In genomic region chr10:84562567-84563554, GRCm38 (mm10) we compare ENCODE assay signal across 9 mouse cellular contexts. TPM values are rescaled to one million over a fixed set of nuclear protein-coding genes. Genes with fewer than 3 reads are reported as not detected.
A peak's percentile ranks its signal among the peaks of the same experiment; 100 is the strongest.
DNase-seq lines count a peak whose midpoint lies in the region; ATAC-seq lines count a peak whose summit lies in the region.
"Had no signal": no experiment of that assay in that cellular context is flagged by ENCODE, and none has a peak within 500 bp of the region (broad histone marks: within the 10 kb centered on the region; RNA-seq: fewer than 3 reads in every experiment).

No protein-coding gene starts in this region.

- H3K9ac ChIP-seq in forebrain, embryonic 15.5 days (replicated peaks), result no peak overlapping the region
- no peak overlapping the region for H3K9ac ChIP-seq in kidney, embryonic 14.5 days (ENCODE audit: low read depth, low read length)
- H3K9ac ChIP-seq: heart, embryonic 13.5 days had no signal

- H3K36me3 ChIP-seq in forebrain, embryonic 10.5 days (replicated peaks), result no peaks in the 10 kb centered on the region
- H3K36me3 ChIP-seq in forebrain, embryonic 15.5 days, result no peaks in the 10 kb centered on the region
- H3K36me3 ChIP-seq in kidney, embryonic 14.5 days (ENCODE audit: control insufficient read depth, insufficient read depth, low read length), result no peaks in the 10 kb centered on the region
- H3K36me3 ChIP-seq: heart, embryonic 13.5 days had no signal

- no peak for ATAC-seq in forebrain, embryonic 15.5 days (replicated peaks)
- ATAC-seq in kidney, embryonic 14.5 days (ENCODE audit: low FRiP score, low TSS enrichment), result peak; percentile 68; the same call in 1 of the 2 replicates

- H3K27ac ChIP-seq in forebrain, embryonic 10.5 days, result 0 out of 2 replicates have a peak overlapping the region, but pooled peaks have one; percentile 9
- no peak overlapping the region for H3K27ac ChIP-seq in forebrain, embryonic 15.5 days (replicated peaks)
- no peak overlapping the region for H3K27ac ChIP-seq in kidney, embryonic 14.5 days (ENCODE audit: low read depth, low read length)
- H3K27ac ChIP-seq: heart, embryonic 13.5 days had no signal

- H3K9me3 ChIP-seq in forebrain, embryonic 10.5 days, result peaks cover 11% of the 10 kb centered on the region; the same call in 1 of the 2 replicates
- peaks cover 4% of the 10 kb centered on the region; the same call in 1 of the 2 replicates for H3K9me3 ChIP-seq in forebrain, embryonic 15.5 days
- H3K9me3 ChIP-seq in kidney, embryonic 14.5 days (ENCODE audit: control insufficient read depth, low read length), result 0 out of 2 replicates have a peak, but pooled peaks cover 2% of the 10 kb centered on the region

- H3K27me3 ChIP-seq in forebrain, embryonic 10.5 days (ENCODE audit: poor library complexity, severe bottlenecking), result no peaks in the 10 kb centered on the region
- no peaks in the 10 kb centered on the region for H3K27me3 ChIP-seq in forebrain, embryonic 15.5 days
- H3K27me3 ChIP-seq in kidney, embryonic 14.5 days (ENCODE audit: control insufficient read depth, insufficient read depth, low read length), result no peaks in the 10 kb centered on the region
- H3K27me3 ChIP-seq: heart, embryonic 13.5 days had no signal

- no peak overlapping the region for H3K4me2 ChIP-seq in forebrain, embryonic 15.5 days (replicated peaks)
- H3K4me2 ChIP-seq in kidney, embryonic 14.5 days (replicated peaks; ENCODE audit: low read depth, low read length), result no peak overlapping the region
- H3K4me2 ChIP-seq: heart, embryonic 13.5 days had no signal

- no peak overlapping the region for H3K4me3 ChIP-seq in forebrain, embryonic 10.5 days
- H3K4me3 ChIP-seq in forebrain, embryonic 15.5 days, result no peak overlapping the region
- no peak overlapping the region for H3K4me3 ChIP-seq in kidney, embryonic 14.5 days (ENCODE audit: low read length)
- H3K4me3 ChIP-seq: heart, embryonic 13.5 days had no signal

- H3K4me1 ChIP-seq in forebrain, embryonic 10.5 days, result peaks cover 9% of the 10 kb centered on the region
- no peaks in the 10 kb centered on the region for H3K4me1 ChIP-seq in forebrain, embryonic 15.5 days
- no peaks in the 10 kb centered on the region for H3K4me1 ChIP-seq in kidney, embryonic 14.5 days (ENCODE audit: control insufficient read depth, insufficient read depth, low read length)

- 71% methylated on average over 13 of the region's 13 CpGs for WGBS in forebrain, embryonic 10.5 days
- 77% methylated on average over 13 of the region's 13 CpGs for WGBS in forebrain, embryonic 15.5 days
- WGBS in kidney, embryonic 14.5 days, result 61% methylated on average over 13 of the region's 13 CpGs

- no peak for DNase-seq in forebrain, embryonic 10.5 days (ENCODE audit: extremely low spot score, low spot score)
- DNase-seq in A20 (ENCODE audit: low read depth, low spot score), result peak; percentile 27
- DNase-seq in cerebellum, postnatal 36 days, result peak; percentile 85
- DNase-seq in lung, postnatal 36 days, result peak; percentile 58
- no peak for DNase-seq in layer of hippocampus, adult 9-11 months
- DNase-seq in adrenal gland, postnatal 4 days (ENCODE audit: low spot score in 2 of 2), result no peak

RNA-seq across cellular contexts. Expression of gene Tcp11l2, which starts 13.6 kb away (rescaled TPM):
- 2.0 and 2.6 TPM in 2 replicates for polyA plus RNA-seq in forebrain, embryonic 10.5 days (2016; fragmentation: Nextera tagmentation; extraction: Ambion mirVana)
- 30.8 and 34.8 TPM in 2 replicates for polyA plus RNA-seq in forebrain, embryonic 15.5 days (2015; fragmentation: Nextera tagmentation; extraction: Ambion mirVana)
- polyA plus RNA-seq in kidney, embryonic 14.5 days (2014; fragmentation: Nextera tagmentation; extraction: Ambion mirVana), result 6.5 and 11.3 TPM in 2 replicates
- total RNA-seq in adrenal gland, postnatal 4 days (2021), result 10 to 100 TPM; 50.1 to 51.2 TPM

RNA-seq across cellular contexts. Expression of gene Ckap4, which starts 29.0 kb away (rescaled TPM):
- polyA plus RNA-seq in forebrain, embryonic 10.5 days (2016; fragmentation: Nextera tagmentation; extraction: Ambion mirVana), result 50.5 and 50.7 TPM in 2 replicates
- 41.9 and 44.1 TPM in 2 replicates for polyA plus RNA-seq in forebrain, embryonic 15.5 days (2015; fragmentation: Nextera tagmentation; extraction: Ambion mirVana)
- 87.6 and 121 TPM in 2 replicates for polyA plus RNA-seq in kidney, embryonic 14.5 days (2014; fragmentation: Nextera tagmentation; extraction: Ambion mirVana)
- total RNA-seq in adrenal gland, postnatal 4 days (2021), result 100 to 1,000 TPM in 1 of 2 experiments, 10 to 100 TPM in 1; 96.9 to 103 TPM

RNA-seq across cellular contexts. Expression of gene Polr3b, which starts 59.2 kb away (rescaled TPM):
- polyA plus RNA-seq in forebrain, embryonic 10.5 days (2016; fragmentation: Nextera tagmentation; extraction: Ambion mirVana), result 17.6 and 18.2 TPM in 2 replicates
- polyA plus RNA-seq in forebrain, embryonic 15.5 days (2015; fragmentation: Nextera tagmentation; extraction: Ambion mirVana), result 15.3 and 16.5 TPM in 2 replicates
- polyA plus RNA-seq in kidney, embryonic 14.5 days (2014; fragmentation: Nextera tagmentation; extraction: Ambion mirVana), result 12.3 and 21.7 TPM in 2 replicates
- total RNA-seq in adrenal gland, postnatal 4 days (2021), result 10 to 100 TPM; 28.5 to 31.6 TPM

Comparison
In these comparisons a context has a peak if more than half of its experiments do, and no peak if none do; other contexts are left out.
1. DNase-seq: peak in A20 (single experiment), cerebellum, postnatal 36 days (2 of 2) and lung, postnatal 36 days (single experiment); none in forebrain, embryonic 10.5 days (single experiment), layer of hippocampus, adult 9-11 months (single experiment) and adrenal gland, postnatal 4 days (0 of 2).